Mouse (Mus musculus) gastrocnemius, postnatal 14 days (tissue): Measurements from ENCODE around the gene Sub1. TPM values are rescaled to one million over a fixed set of nuclear protein-coding genes. Genes with fewer than 3 reads are reported as not detected.

ENCODE experiments used
- DNase-seq: peaks from one replicate; pipeline ENCODE4 v3.0.0; 2021; ENCODE audit warnings: mixed read lengths
- intact Hi-C: fragments of 180-260 bp; cut with DNase I; formaldehyde crosslinking; loops from one replicate; pipeline ENCODE4 v1.15.1; 2025; ENCODE audit warnings: low total_unique reads
- total RNA-seq, 2 experiments: library from RNA; stranded (reverse); gene quantifications; 2 replicates each; pipeline ENCODE4 v1.2.3; 2021

The Sub1 gene
- total RNA-seq, 2 experiments from 2014 or later = 101 to 124 TPM

DNA sequence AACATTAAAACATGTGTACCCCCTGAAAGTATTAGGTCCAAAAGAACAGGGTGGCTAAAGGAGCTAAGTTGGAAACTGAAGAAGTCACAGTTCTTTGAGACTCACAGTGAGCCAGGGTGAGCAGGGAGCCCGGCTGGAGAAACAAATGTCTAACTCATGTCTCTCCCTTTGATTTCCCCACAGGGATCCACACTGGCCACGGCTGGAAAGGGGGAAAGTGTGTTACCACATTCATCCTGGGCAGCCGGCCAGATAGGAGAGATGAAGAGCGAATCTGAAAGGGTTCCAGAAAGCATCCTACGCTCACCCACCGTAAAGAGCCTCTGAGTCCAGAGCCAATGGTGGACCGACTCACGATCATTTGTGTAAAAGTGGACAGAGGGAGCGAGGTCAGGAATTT is 20.9 kb downstream of the Sub1 start:
- peak; percentile 50 for DNase-seq
- intact Hi-C loops = loop anchor here (5.0 kb wide), 1 partner anchor 111 kb away; no protein-coding TSS in a partner anchor

DNA sequence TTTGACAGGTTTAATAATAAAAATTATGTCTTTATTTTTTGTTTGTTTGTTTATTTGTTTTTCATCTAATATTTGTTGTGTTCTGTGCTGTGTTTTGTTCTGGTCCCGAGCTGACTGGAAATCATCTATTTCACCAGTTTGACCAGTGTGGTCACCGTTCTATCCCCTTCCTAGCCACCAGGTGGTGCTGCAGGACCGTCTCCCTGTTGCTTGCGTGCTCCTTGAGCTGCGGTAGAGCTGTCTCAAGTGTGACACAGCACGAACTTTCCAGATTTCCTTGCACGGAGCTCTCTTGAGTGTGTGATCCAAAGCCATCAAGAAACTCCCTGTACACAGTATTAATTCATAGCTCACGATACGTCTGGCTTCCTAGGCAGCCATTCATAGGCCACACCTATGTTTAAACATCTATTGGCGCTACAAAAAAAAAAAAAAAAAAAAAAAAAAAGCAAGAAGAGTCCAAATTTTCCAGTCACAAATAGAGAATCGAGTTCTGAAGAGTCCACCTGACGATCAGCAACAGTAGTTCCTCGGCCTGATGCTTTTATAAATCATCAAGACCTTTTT is 24.8 kb downstream of the Sub1 start:
- peak; percentile 84 for DNase-seq
- intact Hi-C loops = no loop called here

DNA sequence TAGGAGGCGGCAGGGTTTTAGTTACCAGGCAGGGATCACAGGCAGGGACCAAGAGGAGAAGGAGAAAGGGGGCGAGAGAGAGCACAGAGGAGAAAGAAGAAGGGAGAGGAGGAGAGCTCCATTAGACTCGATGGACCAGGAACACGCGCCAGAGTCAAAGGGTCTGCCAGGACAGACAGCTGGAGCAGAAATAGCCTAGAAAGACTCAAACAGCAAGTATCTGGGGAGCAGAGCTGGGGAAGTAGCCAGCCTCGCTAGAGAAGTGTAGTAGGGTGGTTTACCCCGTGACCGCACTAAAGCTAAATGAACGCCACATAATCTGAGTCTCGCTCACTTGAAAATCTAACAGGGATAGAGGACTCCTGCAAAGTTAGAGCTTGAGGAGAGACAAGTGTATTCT is 26.2 kb downstream of the Sub1 start:
- peak; percentile 69 for DNase-seq
- intact Hi-C loops = no loop called here

DNA sequence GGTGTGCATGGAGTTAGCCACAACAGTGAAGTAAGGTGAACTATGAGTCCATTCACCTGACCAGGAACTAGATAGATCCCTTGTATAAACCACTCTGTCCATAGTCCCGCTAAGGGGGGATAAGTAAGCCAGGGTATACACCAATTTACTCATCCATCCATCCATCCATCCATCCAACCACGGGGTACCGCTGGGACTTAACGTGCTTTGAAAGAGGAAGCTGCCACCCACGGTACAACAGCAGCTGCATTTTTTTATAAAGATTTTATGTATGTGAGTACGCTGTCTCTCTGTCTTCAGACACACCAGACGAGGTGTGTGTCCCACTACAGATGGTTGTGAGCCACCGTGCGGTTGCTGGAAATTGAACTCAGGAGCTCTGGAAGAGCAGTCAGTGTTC is 27.9 kb downstream of the Sub1 start:
- DNase-seq = no peak
- intact Hi-C loops = loop anchor here (5.0 kb wide), 1 partner anchor 217 kb away; no protein-coding TSS in a partner anchor

DNA sequence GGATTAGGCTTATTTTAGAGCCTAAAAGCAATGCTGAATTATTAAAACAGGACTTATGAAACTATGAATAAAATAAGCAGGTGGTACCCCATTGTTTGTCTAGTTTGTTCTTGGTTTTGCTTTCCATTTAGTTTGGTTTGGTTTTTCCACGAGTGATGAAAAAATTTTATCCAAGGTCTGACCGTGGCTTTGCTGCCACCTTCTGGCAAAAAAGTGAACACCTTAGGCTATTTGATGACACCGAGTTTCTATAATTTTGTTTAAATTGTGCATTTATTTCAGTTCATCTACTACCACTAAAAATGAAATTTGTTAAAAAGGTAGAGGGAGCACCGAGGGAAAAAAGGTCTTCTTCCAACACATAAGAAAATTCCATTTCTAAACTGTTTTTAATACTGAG is 30.4 kb downstream of the Sub1 start:
- intact Hi-C loops = loop anchor here (5.0 kb wide), 1 partner anchor 214 kb away; no protein-coding TSS in a partner anchor
- DNase-seq = no peak

DNA sequence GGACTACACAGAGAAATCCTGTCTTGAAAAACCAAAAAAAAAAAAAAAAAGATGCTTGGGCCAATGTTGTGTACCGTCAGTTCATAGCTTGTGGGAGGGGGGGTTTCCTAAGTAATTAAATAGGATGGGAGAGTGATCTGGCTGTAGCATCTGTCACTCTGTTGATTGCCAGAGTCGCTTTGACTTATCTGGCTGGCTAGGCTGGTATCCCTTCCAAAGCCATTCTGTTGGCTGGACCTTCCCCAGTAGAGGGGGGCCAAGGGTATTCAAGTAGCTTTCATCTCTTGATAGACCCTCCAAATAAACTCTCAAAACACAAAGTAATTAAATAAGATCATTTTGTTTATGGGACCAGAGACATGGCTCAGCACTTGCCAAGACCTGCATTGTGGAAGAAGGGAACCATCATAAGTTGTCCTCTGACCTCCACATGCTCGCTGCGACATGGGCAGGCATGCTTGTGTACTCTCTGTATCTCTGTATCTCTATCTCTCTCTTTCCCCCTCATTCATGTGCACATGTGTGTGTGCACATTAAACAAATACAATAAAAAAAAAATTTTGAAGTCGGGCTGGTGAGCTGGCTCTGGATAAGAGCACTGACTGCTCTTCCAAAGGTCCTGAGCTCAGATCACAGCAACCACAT is 31.5 kb downstream of the Sub1 start:
- no peak for DNase-seq
- intact Hi-C loops = loop anchor here (2.0 to 5.0 kb wide), 2 partner anchors 213 to 377 kb away; no protein-coding TSS in a partner anchor

DNA sequence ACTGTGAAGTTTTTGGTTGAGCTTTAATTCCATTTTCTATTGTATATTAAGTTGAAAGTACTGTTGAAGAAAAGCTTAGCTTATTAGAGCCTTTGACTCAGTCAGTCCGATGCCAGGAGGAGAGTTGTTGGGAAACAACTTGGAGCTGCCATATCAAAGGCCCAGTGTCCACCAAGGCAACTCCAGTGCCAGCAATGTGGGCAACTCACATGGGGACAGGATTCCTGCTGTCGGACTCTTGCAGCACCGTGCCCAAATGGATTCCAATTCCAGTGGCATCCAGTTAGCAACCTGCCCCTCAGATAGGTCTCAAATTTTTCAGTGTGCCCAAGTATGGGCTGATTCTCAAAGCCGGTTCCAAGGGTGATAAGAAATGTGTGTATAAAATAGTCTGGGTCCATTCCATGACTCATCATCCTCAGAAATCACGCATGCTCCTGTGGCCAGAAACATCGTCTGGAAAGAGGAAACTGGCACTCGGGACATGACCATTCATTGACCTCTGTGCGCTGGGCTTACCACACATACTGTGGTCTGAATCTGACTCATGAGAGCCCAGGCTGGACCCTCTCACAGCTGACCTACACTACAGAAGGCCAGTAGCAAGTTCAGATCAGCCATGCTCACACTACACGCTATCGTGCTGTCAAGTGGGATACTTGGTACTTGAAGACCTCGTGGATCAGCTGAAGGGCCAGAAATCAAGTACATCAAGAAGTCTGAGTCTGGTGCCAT is 32.8 kb downstream of the Sub1 start:
- no peak for DNase-seq
- intact Hi-C loops = loop anchor here (2.0 to 5.0 kb wide), 2 partner anchors 375 to 557 kb away; no protein-coding TSS in a partner anchor

DNA sequence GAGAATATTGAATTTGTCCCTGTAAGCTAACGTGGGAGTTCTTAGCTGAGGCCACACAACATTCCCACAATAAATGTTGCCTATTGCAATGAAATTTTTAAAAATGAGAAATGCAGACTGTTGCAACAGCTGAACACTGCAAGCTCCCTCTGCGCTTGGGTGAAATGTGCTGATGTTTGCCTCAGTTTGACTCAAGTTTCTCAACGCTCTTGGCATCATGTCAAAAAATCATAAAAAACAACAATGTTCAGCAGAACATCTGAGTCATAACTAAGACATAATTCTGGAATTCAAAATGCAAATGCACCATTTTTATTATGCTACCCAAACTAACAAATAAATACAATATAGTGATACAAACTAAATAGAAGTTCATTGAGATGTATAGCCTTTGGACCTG is 37.1 kb downstream of the Sub1 start:
- intact Hi-C loops = loop anchor here (5.0 kb wide), 1 partner anchor 552 kb away; no protein-coding TSS in a partner anchor
- no peak for DNase-seq

DNA sequence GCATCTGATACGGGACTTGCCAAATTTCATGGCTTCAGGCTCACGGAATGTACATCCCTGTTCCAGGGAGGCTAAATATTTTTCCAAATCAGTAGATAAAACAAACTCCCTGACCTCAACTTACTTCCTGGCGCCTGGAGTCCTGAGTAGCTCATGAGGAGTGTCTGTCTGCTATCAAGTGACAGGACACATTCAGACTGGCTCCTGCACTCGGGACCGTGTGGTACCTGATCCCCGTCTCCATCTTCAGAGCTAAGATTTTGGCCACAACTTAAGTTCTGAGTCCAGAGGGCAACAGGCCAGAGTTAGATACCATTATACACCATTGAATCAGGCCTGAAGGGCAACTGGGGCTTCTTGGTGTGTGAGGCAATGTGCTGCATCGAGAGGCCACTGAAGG is 40.7 kb downstream of the Sub1 start:
- no peak for DNase-seq
- intact Hi-C loops = no loop called here

DNA sequence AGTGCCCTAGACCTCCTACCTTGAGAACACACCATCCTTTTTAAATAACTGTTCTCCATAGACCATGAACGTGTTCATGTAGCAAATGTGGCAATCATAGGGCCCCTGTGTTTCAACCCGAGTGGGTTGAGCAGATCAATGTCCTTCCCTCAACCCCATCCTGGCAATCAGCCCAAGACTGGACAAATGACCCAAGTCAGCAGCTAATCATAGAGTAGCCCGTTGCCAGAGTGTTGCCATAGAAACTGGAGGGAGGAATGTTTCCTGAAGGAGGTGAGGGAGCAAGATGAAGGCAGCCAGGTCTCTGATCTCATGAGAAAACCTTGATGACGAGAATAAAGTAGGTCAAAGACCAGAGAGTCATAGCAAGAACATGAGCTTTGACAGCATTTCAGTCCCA is 42.6 kb downstream of the Sub1 start:
- no peak for DNase-seq
- intact Hi-C loops = no loop called here

DNA sequence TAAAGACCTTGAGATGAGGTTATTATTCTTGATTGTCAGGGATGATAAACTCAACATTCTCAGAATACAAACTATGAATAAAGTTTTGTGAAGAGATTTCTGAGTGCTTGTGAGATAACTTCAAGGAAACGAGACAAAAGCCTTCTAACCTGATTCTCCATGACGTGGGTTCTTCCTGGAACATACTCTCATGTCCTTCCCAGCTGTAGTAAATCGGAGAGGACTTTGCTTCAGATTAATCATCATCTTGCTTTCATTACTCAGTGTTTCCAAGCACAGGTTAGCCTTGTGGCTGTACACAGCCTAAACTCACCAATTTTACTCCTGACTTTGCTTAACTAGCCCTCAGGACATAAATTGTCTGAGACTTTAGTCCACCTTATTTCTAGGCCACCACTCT is 44.6 kb downstream of the Sub1 start:
- no peak for DNase-seq
- intact Hi-C loops = no loop called here

DNA sequence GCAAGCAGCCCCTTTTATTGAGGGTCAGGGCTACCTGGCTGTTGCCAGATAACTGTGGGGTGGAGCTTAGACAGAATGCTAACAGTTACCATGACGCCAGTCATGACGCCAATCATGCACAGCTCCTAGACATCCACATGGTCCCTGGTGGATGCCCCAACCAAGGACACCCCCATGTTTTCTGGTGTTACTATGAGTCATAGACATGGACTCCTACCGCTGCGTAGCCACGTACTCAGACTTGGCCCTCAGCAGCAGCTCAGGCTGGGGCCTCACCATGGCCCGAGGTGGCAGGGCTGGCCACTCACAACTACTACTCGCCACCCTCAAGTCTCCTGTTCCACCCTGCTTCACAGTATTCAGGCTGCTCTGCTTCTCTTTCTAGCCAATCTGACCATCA is 45.6 kb downstream of the Sub1 start:
- intact Hi-C loops = no loop called here
- no peak for DNase-seq

DNA sequence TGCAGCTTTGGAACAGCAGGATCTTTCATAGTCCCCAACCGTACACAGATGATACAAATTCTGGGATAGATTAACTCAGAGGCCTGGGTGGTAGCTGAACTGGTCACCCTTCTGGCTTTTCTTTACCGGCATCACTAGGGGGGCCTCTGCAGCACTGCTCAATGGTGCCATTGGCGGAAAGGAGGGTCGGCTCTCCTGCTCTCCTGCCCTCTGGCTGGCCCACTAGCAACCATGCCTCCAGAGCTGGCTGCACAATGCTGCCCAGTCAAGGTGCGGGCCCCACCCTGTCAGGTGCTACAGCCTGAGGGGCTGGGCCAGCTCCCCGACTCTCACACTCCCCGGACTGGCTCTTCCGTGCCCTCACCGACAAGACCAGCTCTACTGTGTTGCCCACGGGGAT is 46.6 kb downstream of the Sub1 start:
- intact Hi-C loops = no loop called here
- DNase-seq = no peak

DNA sequence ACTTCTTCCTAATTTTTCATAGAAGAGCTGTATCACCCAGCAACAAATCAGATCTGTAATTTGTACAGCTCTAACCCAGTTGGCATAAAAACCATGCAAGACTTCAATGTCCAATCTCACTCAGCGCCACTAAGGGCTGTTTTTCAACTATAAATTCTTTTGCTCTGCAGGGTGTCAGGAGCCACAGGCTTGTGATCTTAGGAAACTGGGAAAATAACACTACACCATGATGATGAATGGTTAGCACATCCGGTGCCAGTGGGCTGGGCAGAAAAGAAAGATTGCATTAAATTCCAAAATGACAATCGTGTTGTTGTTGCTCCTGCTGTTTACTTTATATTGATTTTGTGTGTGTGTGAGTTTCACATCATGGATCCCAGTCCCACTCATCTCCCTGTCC is 47.3 kb downstream of the Sub1 start:
- no peak for DNase-seq
- intact Hi-C loops = no loop called here

DNA sequence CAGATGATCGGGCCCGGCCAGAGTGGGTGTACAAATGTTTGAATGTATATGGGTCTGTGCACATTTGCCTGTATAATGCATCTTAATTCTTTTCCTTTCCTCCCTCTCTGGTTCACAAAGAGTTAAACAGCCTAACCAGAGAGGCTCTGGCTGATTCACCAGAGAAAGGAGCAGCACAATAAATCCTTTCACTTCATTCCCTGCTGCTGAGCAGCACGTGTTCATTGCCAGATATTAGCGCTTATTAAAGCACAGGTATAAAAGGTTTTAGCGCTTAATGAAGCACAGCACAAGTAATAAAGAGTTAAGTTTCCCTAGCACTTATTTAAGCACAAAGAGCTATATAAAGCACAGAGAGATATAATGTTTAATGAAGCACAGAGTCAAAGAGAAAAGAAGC is 55.9 kb downstream of the Sub1 start:
- intact Hi-C loops = no loop called here
- no peak for DNase-seq

Other genes with a start within 250 kb of the Sub1 start
- 10 to 100 TPM; 11.0 to 11.9 TPM for gene Npr3, start 89.7 kb downstream of the Sub1 start, total RNA-seq
- gene Zfr, start 120.8 kb upstream of the Sub1 start, total RNA-seq = 10 to 100 TPM; 52.1 to 58.4 TPM
- gene Mtmr12, start 208.0 kb upstream of the Sub1 start, total RNA-seq = 1 to 10 TPM; 6.0 to 7.1 TPM